Mouse (Mus musculus) spleen, adult 10 weeks (tissue): ENCODE measurements around the gene Wnt5a. TPM values are rescaled to one million over a fixed set of nuclear protein-coding genes. Genes with fewer than 3 reads are reported as not detected.

Experiments used
- polyA plus RNA-seq: library from polyadenylated mRNA; stranded (reverse); fragments of 350-450 nt; fragmentation: Illumina TruSeq; extraction: RNeasy Lipid Tissue Mini Kit (QIAGEN cat#74804); gene quantifications from one replicate; pipeline ENCODE4 v1.2.3, GENCODE M21; 2015; ENCODE audit warnings: low replicate concordance; ENCODE audit not compliant: insufficient read depth

The Wnt5a gene
- polyA plus RNA-seq: 4.1 TPM

DNA sequence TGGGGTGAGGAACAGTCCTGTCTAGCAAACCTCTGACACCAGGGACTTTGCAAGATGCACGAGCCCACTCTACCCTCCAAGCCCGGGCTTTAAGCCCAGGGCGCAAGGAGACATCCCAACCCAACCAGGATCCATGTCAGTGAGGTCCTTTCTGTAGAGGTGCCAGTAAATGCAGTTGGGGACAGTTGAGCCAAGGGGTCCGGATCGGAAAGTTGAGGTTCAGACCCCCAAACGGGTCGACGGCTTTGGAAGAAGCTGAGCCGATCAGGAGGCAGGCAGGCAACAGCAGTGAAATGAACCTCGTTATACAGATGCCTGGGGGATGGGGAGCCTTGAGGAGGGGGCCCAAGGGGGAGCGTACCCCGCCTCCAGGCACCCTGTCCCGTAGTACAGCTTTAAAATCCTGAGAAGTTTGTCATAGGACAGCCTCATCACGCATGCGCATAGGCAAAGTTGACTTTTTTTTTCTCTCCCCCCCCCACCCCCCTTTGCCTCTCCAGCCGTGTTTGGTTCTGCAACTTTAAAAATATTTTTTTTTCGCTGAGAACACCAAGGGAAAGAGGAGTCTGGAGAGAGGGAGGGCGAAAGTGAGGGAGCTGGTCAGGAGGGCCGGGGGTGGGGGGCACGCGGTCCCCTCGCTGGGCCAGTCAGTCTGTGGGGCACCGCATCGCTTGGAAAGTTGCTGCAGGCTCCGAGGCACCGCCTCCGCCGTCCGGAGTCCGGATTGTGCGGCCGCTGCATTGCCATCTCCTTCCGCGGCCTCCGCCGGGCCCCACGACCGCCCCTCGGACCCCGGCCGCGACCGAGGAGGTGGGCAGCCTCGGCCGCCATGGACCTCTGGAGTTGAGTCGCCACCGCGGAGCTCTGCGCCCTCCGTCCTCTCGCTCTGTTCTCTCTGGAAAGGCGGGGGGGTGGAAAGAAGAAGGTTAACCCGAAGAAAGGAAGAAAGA, at the start of gene Wnt5a:
TSS of gene Wnt5a (plus strand) at position 650 of the 950 bp plus-strand sequence.

